Comparison of ENCODE assay signal across 8 mouse cellular contexts in genomic region chr2:157078793-157079700, GRCm38 (mm10). TPM values are rescaled to one million over a fixed set of nuclear protein-coding genes. Genes with fewer than 3 reads are reported as not detected.
DNase-seq lines count a peak whose midpoint lies in the region; ATAC-seq and TF ChIP-seq lines count a peak whose summit lies in the region.

Soga1 (minus strand) TSS chr2:157079254.

- peaks cover 4% of the 10 kb centered on the region; the same call in 1 of the 2 replicates for H3K36me3 ChIP-seq in E14TG2a.4 (ENCODE audit: insufficient read depth, low read length)
- H3K36me3 ChIP-seq in forebrain, embryonic 16.5 days (ENCODE audit: control insufficient read depth, insufficient read depth), result no peaks in the 10 kb centered on the region

- WGBS in forebrain, embryonic 16.5 days, result under 1% methylated on average over 107 of the region's 136 CpGs
- under 1% methylated on average over 133 of the region's 136 CpGs for WGBS in lung, adult 2 months

- peak within 1 kb of the TSS; percentile 96 for H3K9ac ChIP-seq in forebrain, embryonic 16.5 days (replicated peaks; ENCODE audit: low read depth, low read length)

- DNase-seq in cerebellum, adult 11 months, result peak; percentile 84
- DNase-seq in heart, postnatal 14 days, result peak; percentile 91 to 96
- peak; percentile 77 to 85 for DNase-seq in layer of hippocampus, adult 2 months (ENCODE audit: low spot score in 2 of 2)
- DNase-seq in lung, adult 2 months, result peak; percentile 84
- DNase-seq in ovary, postnatal 10 days (ENCODE audit: low spot score), result peak; percentile 80
- DNase-seq in thymus, postnatal 25 days, result peak; percentile 67

- H3K27me3 ChIP-seq in E14TG2a.4 (ENCODE audit: insufficient read depth, low read length), result peaks cover 72% of the 10 kb centered on the region
- no peaks in the 10 kb centered on the region for H3K27me3 ChIP-seq in forebrain, embryonic 16.5 days (replicated peaks; ENCODE audit: control insufficient read depth, insufficient read depth, low read length)

- intact Hi-C loops in heart, postnatal 14 days (cut with DNase I), result loop anchor here (2.0 to 5.0 kb wide), 2 partner anchors 37 to 48 kb away; no protein-coding TSS in a partner anchor

- no peaks in the 10 kb centered on the region for H3K9me3 ChIP-seq in E14TG2a.4 (ENCODE audit: low read length)
- H3K9me3 ChIP-seq in forebrain, embryonic 16.5 days (ENCODE audit: control insufficient read depth, low read length), result no peaks in the 10 kb centered on the region

- H3K4me3 ChIP-seq in E14TG2a.4 (replicated peaks; ENCODE audit: low read length), result peak within 1 kb of the TSS; percentile 87
- peak within 1 kb of the TSS; percentile 85 for H3K4me3 ChIP-seq in forebrain, embryonic 16.5 days (replicated peaks; ENCODE audit: low read length)
- H3K4me3 ChIP-seq in layer of hippocampus, adult 2 months, result peak within 1 kb of the TSS; percentile 80
- peak within 1 kb of the TSS; percentile 81 for H3K4me3 ChIP-seq in lung, adult 2 months (replicated peaks; ENCODE audit: extremely low read depth, low read depth, low read length)

- TF ChIP-seq POLR2A in lung, adult 2 months (IDR thresholded peaks at IDR 0.05; ENCODE audit: borderline replicate concordance, extremely low read depth, low read depth, low read length), result peak; percentile 8; the same call in 1 of the 2 replicates

- H3K4me1 ChIP-seq in E14TG2a.4 (replicated peaks; ENCODE audit: low read depth, low read length), result peaks cover 26% of the 10 kb centered on the region
- peaks cover 42% of the 10 kb centered on the region for H3K4me1 ChIP-seq in forebrain, embryonic 16.5 days (replicated peaks; ENCODE audit: control insufficient read depth, insufficient read depth, low read length)
- peaks cover 24% of the 10 kb centered on the region for H3K4me1 ChIP-seq in lung, adult 2 months (ENCODE audit: control insufficient read depth, insufficient read depth, low read length)

- H3K4me2 ChIP-seq in forebrain, embryonic 16.5 days (ENCODE audit: low read length), result peak within 1 kb of the TSS; percentile 80

- peak within 1 kb of the TSS; percentile 98 for H3K27ac ChIP-seq in forebrain, embryonic 16.5 days (ENCODE audit: low read length)
- H3K27ac ChIP-seq in layer of hippocampus, adult 2 months, result peak within 1 kb of the TSS; percentile 95

- peak; percentile 86 for ATAC-seq in forebrain, embryonic 16.5 days

- no peak for TF ChIP-seq CTCF in E14TG2a.4 (conservative IDR thresholded peaks at IDR 0.05; ENCODE audit: low read length)
- peak; percentile 70 for TF ChIP-seq CTCF in layer of hippocampus, adult 2 months (conservative IDR thresholded peaks at IDR 0.05)
- no peak for TF ChIP-seq CTCF in lung, adult 2 months (IDR thresholded peaks at IDR 0.05; ENCODE audit: insufficient read depth, low read length)

RNA-seq across cellular contexts. Expression of gene Soga1, which starts in this region (rescaled TPM):
- 4.7 and 5.8 TPM in 2 replicates for polyA plus RNA-seq in forebrain, embryonic 16.5 days (2015; fragmentation: Nextera tagmentation; extraction: Ambion mirVana)
- total RNA-seq in heart, postnatal 14 days (2021), result 10 to 100 TPM; 22.8 to 23.8 TPM
- total RNA-seq in layer of hippocampus, adult 2 months (2021), result 10 to 100 TPM; 31.4 to 36.3 TPM
- polyA plus RNA-seq in lung, adult 2 months (2012; rRNA removed), result 34.1 and 37.1 TPM in 2 replicates

Comparison
In these comparisons a context has a peak if more than half of its experiments do, and no peak if none do; other contexts are left out.
1. Peak in every context shown above with its lines: DNase-seq, ATAC-seq, H3K4me3 ChIP-seq and H3K27ac ChIP-seq.